Mouse (Mus musculus) brain, embryonic 14.5 days (tissue): ENCODE data around the gene Acpp. TPM values are rescaled to one million over a fixed set of nuclear protein-coding genes. Genes with fewer than 3 reads are reported as not detected.
"Not testable (repeated sequence)": the region's sequence is repeated elsewhere in the genome, so short reads cannot be mapped to it uniquely, and the experiment has no call there.

Source experiments
- DNase-seq: peaks from one replicate; pipeline ENCODE4 v3.0.0-alpha.2; 2011; ENCODE audit warnings: low read depth
- CTCF ChIP-seq: fragments of 200-500 bp; IDR thresholded peaks from 2 replicates; pipeline ENCODE4 v1.5.1; 2012; ENCODE audit warnings: inconsistent platforms, mild to moderate bottlenecking, moderate library complexity, borderline replicate concordance; ENCODE audit not compliant: insufficient read depth, insufficient read length; ENCODE audit errors: extremely low read depth
- POLR2A ChIP-seq: fragments of 200-500 bp; IDR thresholded peaks from 2 replicates; pipeline ENCODE4 v1.6.1; 2012; ENCODE audit warnings: mild to moderate bottlenecking, inconsistent platforms, borderline replicate concordance; ENCODE audit not compliant: poor library complexity, insufficient read depth, insufficient read length, severe bottlenecking; ENCODE audit errors: extremely low read depth
- polyA plus RNA-seq: library from polyadenylated mRNA; depleted of rRNA; stranded (reverse); fragments of >200 nt; gene quantifications from 2 replicates; pipeline ENCODE4 v1.2.3, GENCODE M21; 2012; rRNA removed

Acpp gene
- 0.23 and 0.40 TPM in 2 replicates for polyA plus RNA-seq

DNA sequence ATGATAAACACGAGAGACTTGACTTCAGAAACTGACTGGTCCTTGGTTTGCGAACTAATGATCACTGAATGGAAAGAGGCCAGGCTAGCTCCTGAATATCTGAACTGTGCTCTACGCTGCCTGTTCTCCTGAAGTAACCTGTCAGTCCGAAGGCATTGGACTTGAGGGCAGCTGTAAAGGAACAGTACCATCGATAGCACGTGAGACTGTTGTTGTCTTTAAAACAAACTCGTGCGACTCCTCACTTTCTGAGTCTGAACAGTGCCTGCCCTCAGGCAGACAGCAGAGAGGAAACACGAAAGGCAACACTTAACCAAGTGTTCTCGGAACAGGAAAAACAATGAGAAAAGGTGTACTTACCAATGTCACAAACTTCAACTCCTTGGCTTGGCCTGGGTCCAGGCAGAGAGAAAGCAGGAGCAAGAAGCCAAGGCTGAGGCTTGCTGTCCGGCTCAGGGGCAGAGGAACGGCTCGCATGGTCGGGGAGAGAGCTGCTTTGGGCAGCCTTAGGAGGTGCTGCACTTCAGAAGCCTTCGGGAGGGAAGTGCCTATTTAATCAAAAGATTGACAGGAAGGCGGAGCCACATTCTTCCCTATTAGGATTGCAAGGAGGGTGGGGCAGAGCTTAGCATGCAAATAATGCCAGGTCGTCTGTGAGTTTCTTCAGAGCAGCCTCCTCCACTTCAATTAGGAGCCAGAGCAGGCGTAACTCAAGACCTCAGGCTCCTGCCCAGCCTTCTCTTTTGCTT lies at the start of gene Acpp:
Gene Acpp, minus strand, starts transcription at position 566 of the 749 bp plus-strand sequence.
- TF ChIP-seq POLR2A: no peak
- no peak for TF ChIP-seq CTCF
- peak; percentile 67 for DNase-seq

DNA sequence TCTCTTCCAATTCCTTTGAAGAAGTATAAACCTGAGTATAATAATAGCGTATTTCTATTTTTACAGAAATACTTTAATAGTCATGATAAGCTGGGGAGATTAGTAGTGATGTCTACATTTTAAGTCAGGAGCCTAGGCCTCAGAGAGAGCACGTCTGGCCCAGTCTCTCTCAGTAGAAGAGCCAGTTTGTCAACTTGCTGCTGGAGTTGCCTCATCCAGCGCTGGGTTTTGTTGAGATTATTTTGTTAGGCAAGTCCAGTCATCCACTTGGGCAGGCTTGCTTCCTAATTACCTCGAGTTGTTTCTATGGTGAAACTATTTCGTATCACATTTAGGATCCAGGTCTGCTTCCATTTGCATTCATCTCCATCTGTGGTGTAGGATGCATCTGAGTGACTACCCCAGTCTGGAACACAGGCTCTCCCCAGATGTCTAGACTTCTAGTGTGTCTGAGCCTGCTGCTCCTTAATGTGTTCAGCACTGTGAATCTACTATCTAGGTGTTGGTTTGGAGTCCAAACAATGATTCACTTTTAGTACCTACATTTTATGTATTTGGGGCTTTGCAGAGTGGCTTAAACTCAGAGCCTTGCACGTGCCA lies 45.1 kb upstream of the Acpp start:
- TF ChIP-seq CTCF (no peak), POLR2A (no peak)
- no peak for DNase-seq

DNA sequence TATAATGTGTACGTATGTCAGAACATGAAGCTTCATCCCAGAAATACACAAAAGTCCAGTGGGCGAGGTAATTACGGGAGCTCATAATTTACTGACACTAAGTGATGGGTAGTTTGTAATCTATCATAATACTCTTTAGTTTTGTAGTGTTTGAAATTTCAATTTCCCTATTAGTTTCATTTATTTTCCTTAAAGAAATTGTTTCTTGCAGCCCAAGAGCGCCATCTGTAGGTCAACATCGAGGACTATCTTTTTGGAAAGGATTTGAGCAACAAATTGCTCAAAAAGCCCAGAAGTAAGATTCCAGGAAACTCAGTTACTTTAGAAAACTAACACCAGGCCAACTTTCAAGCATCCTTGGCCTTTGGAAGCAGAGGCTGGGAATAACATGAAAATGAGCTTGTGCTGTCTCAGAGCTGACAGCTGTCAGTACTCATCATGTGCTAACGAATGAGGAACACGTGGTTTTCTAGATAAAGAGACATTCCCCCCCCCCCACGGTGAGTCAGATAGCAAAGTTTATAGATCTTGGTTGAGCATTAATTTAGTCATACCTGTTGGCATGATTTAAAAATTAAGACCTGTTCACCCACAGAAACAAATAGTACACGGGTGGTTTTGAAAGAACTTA lies 42.1 kb upstream of the Acpp start:
- no peak for TF ChIP-seq POLR2A
- TF ChIP-seq CTCF: peak; percentile 35; the same call in 1 of the 2 replicates
- DNase-seq: peak; percentile 76

DNA sequence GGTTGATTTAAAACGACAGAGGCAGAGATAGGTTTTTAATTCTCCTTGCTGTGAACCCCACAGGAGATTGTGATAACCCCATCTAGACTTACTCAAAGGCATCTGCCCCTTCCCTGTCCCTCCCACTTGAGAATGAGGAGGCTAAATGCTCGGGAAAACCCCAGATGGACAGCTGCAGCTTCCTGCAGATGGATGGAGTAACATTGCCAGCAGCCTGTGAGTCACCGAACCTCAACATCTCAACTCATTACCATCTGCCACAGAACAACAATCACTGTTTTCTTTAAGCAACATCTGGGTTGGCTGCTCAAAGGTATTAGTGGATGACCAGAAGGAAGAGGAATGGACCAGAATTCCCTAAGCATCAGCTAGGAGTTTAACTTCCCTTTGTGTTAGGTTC lies 38.0 kb upstream of the Acpp start:
- TF ChIP-seq POLR2A (no peak), CTCF (no peak)
- DNase-seq: no peak

DNA sequence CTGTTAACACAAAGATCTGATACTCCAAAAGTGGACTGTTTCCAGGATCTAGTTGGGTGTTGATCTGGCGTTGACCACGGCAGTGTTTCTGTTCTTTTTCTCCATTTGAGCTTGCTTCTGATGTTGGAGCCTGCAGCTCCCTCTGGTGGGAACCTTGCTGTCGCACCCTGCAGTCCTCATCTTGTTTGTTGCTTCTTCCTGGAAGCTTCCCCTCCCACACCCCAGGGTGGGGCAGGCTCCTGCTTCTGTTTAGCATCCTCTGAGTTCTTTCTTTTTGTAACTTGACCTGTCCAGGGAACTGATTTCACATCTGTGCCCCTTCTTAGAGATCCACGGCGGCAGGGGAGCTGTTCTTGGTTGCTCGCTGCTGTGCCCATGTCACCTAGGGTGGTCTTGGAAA lies 35.7 kb upstream of the Acpp start:
- peak; percentile 62 for DNase-seq
- TF ChIP-seq CTCF (peak; percentile 74), POLR2A (no peak)

DNA sequence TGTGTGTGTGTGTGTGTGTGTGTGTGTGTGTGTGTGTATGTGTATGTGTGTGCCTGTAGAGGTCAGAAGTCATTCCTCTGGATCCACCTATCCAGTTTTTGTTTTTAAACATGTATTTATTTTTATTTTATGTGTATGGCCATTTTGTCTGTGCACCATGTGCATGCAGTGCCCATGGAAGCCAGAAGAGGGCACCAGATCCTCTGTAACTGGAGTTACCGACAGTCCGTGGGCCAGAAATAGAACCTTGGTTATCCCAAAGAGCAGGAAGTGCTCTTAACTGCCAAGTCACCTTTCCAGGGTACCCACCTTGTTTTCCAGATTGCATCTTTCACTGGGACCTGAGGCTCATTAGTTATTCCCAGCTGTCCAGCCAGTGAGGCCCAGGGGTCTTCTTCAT lies 29.4 kb upstream of the Acpp start:
- DNase-seq: no peak
- TF ChIP-seq POLR2A (no peak), CTCF (0 out of 2 replicates have a peak, but pooled peaks have one; percentile 8)

DNA sequence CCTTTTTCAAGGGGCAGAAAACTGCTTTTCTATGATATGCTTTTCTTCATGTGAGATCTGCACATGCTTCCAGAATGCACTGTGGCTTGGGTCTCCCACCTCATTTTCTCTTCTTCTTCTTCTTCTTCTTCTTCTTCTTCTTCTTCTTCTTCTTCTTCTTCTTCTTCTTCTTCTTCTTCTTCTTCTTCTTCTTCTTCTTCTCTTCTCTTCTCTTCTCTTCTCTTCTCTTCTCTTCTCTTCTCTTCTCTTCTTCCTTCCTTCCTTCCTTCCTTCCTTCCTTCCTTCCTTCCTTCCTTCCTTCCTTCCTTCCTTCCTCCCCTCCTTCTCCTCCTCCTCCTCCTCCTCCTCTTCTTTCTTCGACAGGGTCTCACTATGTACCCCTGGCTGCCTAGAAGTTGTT lies 24.4 kb upstream of the Acpp start:
- DNase-seq: not testable (repeated sequence)

DNA sequence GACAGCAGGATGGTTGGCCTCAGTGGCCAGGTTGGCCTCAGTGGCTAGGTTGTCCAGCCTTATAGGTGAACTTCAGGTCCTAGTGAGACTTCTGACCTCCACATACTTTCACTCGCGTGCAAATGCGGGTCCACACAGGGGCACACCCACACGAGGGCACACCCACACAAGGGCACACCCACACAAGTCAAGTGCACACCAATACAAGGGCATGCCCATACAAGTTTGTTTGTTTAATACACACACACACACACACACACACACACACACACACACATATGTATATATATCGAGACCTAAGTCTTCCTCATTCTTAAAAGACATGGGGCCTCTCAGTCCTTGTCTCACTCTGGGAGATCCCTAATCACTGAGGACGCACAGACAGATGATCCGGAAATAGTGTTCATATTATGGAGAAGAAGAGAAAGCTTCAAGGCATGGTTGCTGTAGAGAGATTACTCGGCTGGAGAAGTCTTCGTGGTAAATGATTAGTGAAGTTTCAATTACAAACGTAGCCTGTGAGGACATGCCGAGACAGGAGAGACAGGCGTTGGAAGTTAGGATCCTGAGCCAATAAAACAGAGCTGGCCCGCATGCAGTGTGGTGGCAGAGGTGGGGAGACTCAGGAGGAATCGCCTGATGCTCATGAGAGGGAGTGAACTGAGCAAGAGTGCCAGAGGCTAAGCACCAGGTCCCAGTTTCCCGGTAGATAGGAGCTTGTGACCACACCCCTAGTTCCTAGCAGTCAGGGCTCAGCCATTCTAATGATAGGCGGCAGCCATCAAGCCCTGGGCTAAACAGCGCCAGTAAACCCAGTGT lies 23.7 kb upstream of the Acpp start:
- DNase-seq: no peak
- TF ChIP-seq POLR2A (no peak), CTCF (no peak)

DNA sequence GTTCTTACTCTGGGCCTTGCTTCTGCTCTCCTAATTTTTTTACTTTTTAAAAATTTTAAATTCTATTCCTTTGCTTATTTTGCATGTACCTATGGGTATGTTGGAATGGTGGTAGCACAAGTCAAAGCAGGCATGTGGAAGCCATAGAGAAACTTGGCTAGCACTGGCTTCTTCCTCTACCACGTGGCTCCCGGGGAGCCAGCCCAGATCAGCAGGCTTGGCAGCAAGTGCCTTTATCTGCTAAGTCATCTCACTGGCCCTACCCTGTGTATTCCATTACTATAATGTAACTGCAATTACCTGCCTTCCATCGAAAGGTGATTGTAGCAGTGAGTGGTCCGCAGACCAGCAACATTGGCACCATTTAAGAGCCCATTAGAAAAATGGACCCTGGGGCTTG lies 22.8 kb upstream of the Acpp start:
- TF ChIP-seq CTCF (no peak), POLR2A (no peak)
- DNase-seq: peak; percentile 9

DNA sequence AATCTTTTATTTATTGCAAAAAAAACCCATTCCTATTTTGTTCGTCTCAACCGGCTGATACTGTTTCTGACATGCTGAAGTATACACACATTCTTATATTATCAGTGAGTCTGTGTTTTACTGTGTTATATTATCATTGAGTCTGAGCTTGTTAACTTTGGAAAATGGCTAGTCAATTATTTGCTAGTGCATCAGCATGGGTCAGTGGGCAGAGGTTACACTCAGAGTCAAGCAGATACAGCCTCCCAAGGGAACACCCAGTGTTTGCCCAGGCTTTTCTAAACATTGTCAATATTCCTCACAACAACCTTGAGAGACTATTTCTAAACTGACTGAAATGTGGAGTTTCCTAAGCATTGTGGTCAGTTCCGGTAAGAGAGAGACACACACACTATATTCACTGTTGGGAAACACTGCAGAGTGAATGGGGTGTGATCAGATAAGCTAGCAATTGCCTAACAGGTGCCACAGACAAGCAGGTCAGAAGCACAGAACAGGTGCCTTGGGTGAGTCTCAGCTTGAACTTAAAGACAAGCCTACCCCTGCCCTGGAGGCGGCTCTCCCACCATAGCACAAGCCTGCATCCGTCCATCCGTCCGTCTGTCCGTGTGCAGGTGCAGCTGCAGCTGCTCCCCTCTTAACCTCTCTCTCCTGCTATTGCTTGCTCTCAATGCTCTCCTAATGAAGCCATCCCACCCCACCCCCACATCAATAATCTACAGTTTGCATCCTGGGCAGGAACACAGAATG lies 18.1 kb upstream of the Acpp start:
- no peak for DNase-seq
- TF ChIP-seq POLR2A (no peak), CTCF (no peak)

DNA sequence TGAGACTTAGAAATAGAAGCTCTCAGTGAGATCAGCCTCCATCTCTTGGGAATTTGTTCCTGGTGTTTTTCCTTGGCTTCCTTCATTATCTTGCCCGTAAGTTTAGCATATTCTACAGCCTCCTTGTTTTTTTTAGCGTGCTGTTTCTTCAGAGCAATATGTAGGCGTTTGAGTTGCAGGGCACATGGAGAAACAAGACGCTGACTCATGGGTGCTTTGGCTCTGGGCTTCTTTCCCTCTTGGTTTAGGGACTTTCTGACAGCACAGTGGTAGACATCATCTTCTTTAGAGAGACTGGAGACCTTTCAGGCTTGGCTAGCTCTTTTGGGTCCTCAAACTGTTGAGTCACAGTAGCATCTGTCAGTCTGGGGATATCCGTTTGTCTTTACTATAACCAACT lies 6.6 kb upstream of the Acpp start:
- DNase-seq: no peak
- no peak for TF ChIP-seq POLR2A
- TF ChIP-seq CTCF: no peak

DNA sequence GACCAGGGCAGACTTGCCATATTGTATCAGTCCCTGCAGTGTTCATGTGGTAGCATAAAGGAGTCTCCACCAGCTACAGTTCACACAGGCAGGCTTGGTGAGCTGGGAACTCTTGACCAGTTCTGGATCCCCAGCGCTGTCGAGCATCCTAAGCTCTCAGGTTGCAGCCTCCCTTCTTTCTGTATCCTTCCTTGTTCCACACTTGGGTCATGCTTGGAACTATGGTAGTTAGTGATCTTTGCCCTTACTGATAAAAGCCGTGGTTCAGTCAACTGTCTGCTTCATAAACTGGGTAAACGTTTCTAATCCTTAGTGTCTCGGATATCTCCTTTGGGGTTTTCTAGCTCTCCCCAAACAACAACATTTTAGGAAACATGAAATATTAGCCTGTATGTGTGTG lies 1.9 kb upstream of the Acpp start:
- TF ChIP-seq CTCF: no peak
- TF ChIP-seq POLR2A: no peak
- no peak for DNase-seq
